ENCODE assay signal across 26 mouse cellular contexts in genomic region chr10:97404076-97404787, GRCm38 (mm10).
DNase-seq lines count a peak whose midpoint lies in the region; ATAC-seq lines count a peak whose summit lies in the region.
"Had no signal": no experiment of that assay in that cellular context is flagged by ENCODE, and none has a peak within 500 bp of the region (broad histone marks: within the 10 kb centered on the region; RNA-seq: fewer than 3 reads in every experiment).

No protein-coding gene starts in this region.

- 39% methylated on average over 2 of the region's 2 CpGs for WGBS in kidney, embryonic 16.5 days
- WGBS in lung, embryonic 16.5 days = 45% methylated on average over 2 of the region's 2 CpGs
- WGBS in stomach, embryonic 15.5 days = 39% methylated on average over 2 of the region's 2 CpGs
- WGBS in midbrain, embryonic 14.5 days = 76% methylated on average over 2 of the region's 2 CpGs

- no peak for DNase-seq in kidney, adult 8-10 months
- DNase-seq in lung, postnatal 25 days (ENCODE audit: low spot score) = no peak
- no peak for DNase-seq in midbrain, embryonic 14.5 days
- no peak for DNase-seq in heart, adult 8-10 months (ENCODE audit: low spot score)
- DNase-seq: adrenal gland, postnatal 36 days; B cell, adult 2 months; cerebellum, adult 2 months; cerebellum, postnatal 14 days; gastrocnemius, adult 2 months; gastrocnemius, postnatal 36 days; heart, adult 18-20 months; heart, postnatal 4 days; kidney, postnatal 10 days; liver; lung, adult 2 months; right cerebral cortex, postnatal 4 days; thymus, adult 18-20 months; thymus, postnatal 25 days had no signal

- no peak for ATAC-seq in kidney, embryonic 16.5 days (ENCODE audit: low FRiP score, low TSS enrichment)
- ATAC-seq in lung, embryonic 16.5 days (ENCODE audit: low read depth) = peak; percentile 65; the same call in 1 of the 2 replicates
- no peak; the same call in 1 of the 2 replicates for ATAC-seq in stomach, embryonic 15.5 days (ENCODE audit: insufficient read depth, low FRiP score, low read depth)
- ATAC-seq in midbrain, embryonic 14.5 days (ENCODE audit: low FRiP score, low TSS enrichment) = no peak
- ATAC-seq: midbrain, embryonic 15.5 days had no signal

- H3K9ac ChIP-seq in kidney, embryonic 16.5 days (replicated peaks; ENCODE audit: low read length) = no peak overlapping the region
- no peak overlapping the region for H3K9ac ChIP-seq in lung, embryonic 16.5 days (ENCODE audit: low read length)
- no peak overlapping the region for H3K9ac ChIP-seq in stomach, embryonic 15.5 days
- H3K9ac ChIP-seq in midbrain, embryonic 14.5 days (replicated peaks; ENCODE audit: low read length) = no peak overlapping the region
- H3K9ac ChIP-seq: heart, embryonic 12.5 days; hindbrain, embryonic 14.5 days; liver, embryonic 14.5 days; midbrain, embryonic 15.5 days had no signal

- H3K4me1 ChIP-seq in kidney, embryonic 16.5 days (ENCODE audit: insufficient read depth, low read length) = no peaks in the 10 kb centered on the region
- H3K4me1 ChIP-seq in lung, embryonic 16.5 days (replicated peaks; ENCODE audit: control insufficient read depth, insufficient read depth, low read length) = 0 out of 2 replicates have a peak, but pooled peaks cover 2% of the 10 kb centered on the region
- no peaks in the 10 kb centered on the region for H3K4me1 ChIP-seq in stomach, embryonic 15.5 days
- H3K4me1 ChIP-seq in midbrain, embryonic 14.5 days (ENCODE audit: control insufficient read depth, insufficient read depth, low read length) = no peaks in the 10 kb centered on the region
- H3K4me1 ChIP-seq: midbrain, embryonic 15.5 days had no signal

- H3K9me3 ChIP-seq in kidney, embryonic 16.5 days (ENCODE audit: low read length) = no peaks in the 10 kb centered on the region
- no peaks in the 10 kb centered on the region for H3K9me3 ChIP-seq in lung, embryonic 16.5 days (ENCODE audit: control insufficient read depth, low read length)
- no peaks in the 10 kb centered on the region for H3K9me3 ChIP-seq in stomach, embryonic 15.5 days
- no peaks in the 10 kb centered on the region for H3K9me3 ChIP-seq in midbrain, embryonic 14.5 days (ENCODE audit: control insufficient read depth, low read length)
- H3K9me3 ChIP-seq: heart, embryonic 12.5 days; midbrain, embryonic 15.5 days had no signal

- no peak overlapping the region for H3K4me3 ChIP-seq in kidney, embryonic 16.5 days (ENCODE audit: low read length)
- no peak overlapping the region for H3K4me3 ChIP-seq in lung, embryonic 16.5 days (ENCODE audit: low read length)
- no peak overlapping the region for H3K4me3 ChIP-seq in stomach, embryonic 15.5 days (replicated peaks)
- no peak overlapping the region for H3K4me3 ChIP-seq in midbrain, embryonic 14.5 days (replicated peaks; ENCODE audit: low read depth, low read length)
- H3K4me3 ChIP-seq: erythroblast, embryonic 14.5 days; gastrocnemius, adult 2 months; heart, embryonic 12.5 days; midbrain, embryonic 15.5 days had no signal

- H3K4me2 ChIP-seq in kidney, embryonic 16.5 days (replicated peaks; ENCODE audit: low read depth, low read length) = no peak overlapping the region
- H3K4me2 ChIP-seq in lung, embryonic 16.5 days (ENCODE audit: low read depth, low read length) = no peak overlapping the region
- no peak overlapping the region for H3K4me2 ChIP-seq in stomach, embryonic 15.5 days
- H3K4me2 ChIP-seq in midbrain, embryonic 14.5 days (ENCODE audit: low read length) = no peak overlapping the region
- H3K4me2 ChIP-seq: heart, embryonic 12.5 days; hindbrain, embryonic 14.5 days; midbrain, embryonic 15.5 days had no signal

- H3K27me3 ChIP-seq in kidney, embryonic 16.5 days (ENCODE audit: insufficient read depth, low read length) = no peaks in the 10 kb centered on the region
- no peaks in the 10 kb centered on the region for H3K27me3 ChIP-seq in lung, embryonic 16.5 days (ENCODE audit: control insufficient read depth, insufficient read depth, low read depth, low read length)
- no peaks in the 10 kb centered on the region for H3K27me3 ChIP-seq in stomach, embryonic 15.5 days (replicated peaks)
- no peaks in the 10 kb centered on the region for H3K27me3 ChIP-seq in midbrain, embryonic 14.5 days (ENCODE audit: control insufficient read depth, insufficient read depth, low read length)
- H3K27me3 ChIP-seq: heart, embryonic 12.5 days; midbrain, embryonic 15.5 days had no signal

- H3K36me3 ChIP-seq in kidney, embryonic 16.5 days (ENCODE audit: insufficient read depth, low read length) = no peaks in the 10 kb centered on the region
- no peaks in the 10 kb centered on the region for H3K36me3 ChIP-seq in lung, embryonic 16.5 days (ENCODE audit: control insufficient read depth, insufficient read depth, low read length)
- H3K36me3 ChIP-seq in stomach, embryonic 15.5 days = no peaks in the 10 kb centered on the region
- no peaks in the 10 kb centered on the region for H3K36me3 ChIP-seq in midbrain, embryonic 14.5 days (ENCODE audit: control insufficient read depth, insufficient read depth, low read length)
- H3K36me3 ChIP-seq: heart, embryonic 12.5 days; midbrain, embryonic 15.5 days had no signal

- peak overlapping the region; percentile 34; the same call in 1 of the 2 replicates for H3K27ac ChIP-seq in kidney, embryonic 16.5 days (ENCODE audit: low read length)
- no peak overlapping the region for H3K27ac ChIP-seq in lung, embryonic 16.5 days (ENCODE audit: low read length)
- peak overlapping the region; percentile 79 for H3K27ac ChIP-seq in stomach, embryonic 15.5 days
- H3K27ac ChIP-seq in midbrain, embryonic 14.5 days (replicated peaks; ENCODE audit: low read depth, low read length) = no peak overlapping the region
- H3K27ac ChIP-seq: gastrocnemius, adult 2 months; hindbrain, embryonic 14.5 days; liver, embryonic 14.5 days; midbrain, embryonic 15.5 days had no signal

Comparison
In these comparisons a context has a peak if more than half of its experiments do, and no peak if none do; other contexts are left out.
1. H3K27ac ChIP-seq: peak in kidney, embryonic 16.5 days (single experiment) and stomach, embryonic 15.5 days (single experiment); none in lung, embryonic 16.5 days (single experiment) and midbrain, embryonic 14.5 days (single experiment).